Mouse (Mus musculus) forebrain, embryonic 16.5 days (tissue): ENCODE measurements around the gene Fzr1. TPM values are rescaled to one million over a fixed set of nuclear protein-coding genes. Genes with fewer than 3 reads are reported as not detected.
A peak's percentile ranks its signal among the peaks of the same experiment; 100 is the strongest.

Experiments
- ATAC-seq: fragments of 200-750 bp; cut with Nextera tagmentation; 2 replicates; pipeline ENCODE4 v1.8.0; 2017; ENCODE audit warnings: mild to moderate bottlenecking, moderate library complexity
- H3K27ac ChIP-seq: fragments of 300-500 bp; sonication (generic); 2 replicates; pipeline ENCODE4 v1.5.1; 2014; ENCODE audit warnings: low read length, control low read depth
- H3K27me3 ChIP-seq: fragments of 300-500 bp; sonication (generic); replicated peaks from 2 replicates; pipeline ENCODE4 v1.6.1; 2014; ENCODE audit warnings: low read length; ENCODE audit not compliant: control insufficient read depth, insufficient read depth
- H3K36me3 ChIP-seq: fragments of 300-500 bp; sonication (generic); 2 replicates; pipeline ENCODE4 v1.6.1; 2014; ENCODE audit not compliant: control insufficient read depth, insufficient read depth
- H3K4me1 ChIP-seq: fragments of 300-500 bp; sonication (generic); replicated peaks from 2 replicates; pipeline ENCODE4 v1.6.1; 2014; ENCODE audit warnings: low read length; ENCODE audit not compliant: control insufficient read depth, insufficient read depth
- H3K4me2 ChIP-seq: fragments of 300-500 bp; sonication (generic); 2 replicates; pipeline ENCODE4 v1.6.1; 2014; ENCODE audit warnings: mild to moderate bottlenecking, low read length, control low read depth
- H3K4me3 ChIP-seq: fragments of 300-500 bp; sonication (generic); replicated peaks from 2 replicates; pipeline ENCODE4 v1.5.1; 2014; ENCODE audit warnings: mild to moderate bottlenecking, low read length, control low read depth
- H3K9ac ChIP-seq: fragments of 300-500 bp; sonication (generic); replicated peaks from 2 replicates; pipeline ENCODE4 v1.6.1; 2014; ENCODE audit warnings: low read depth, low read length, control low read depth
- H3K9me3 ChIP-seq: fragments of 300-500 bp; sonication (generic); 2 replicates; pipeline ENCODE4 v1.6.1; 2016; ENCODE audit warnings: low read length; ENCODE audit not compliant: control insufficient read depth
- WGBS: fragments of 180-500 bp; shearing (Covaris S2); extraction: QIAGEN DNeasy Blood & Tissue Kit; methylation state at CpG from one replicate; pipeline ENCODE4 v1.1.7; 2014; 5-methylcytosine and 5-hydroxymethylcytosine counted together
- polyA plus RNA-seq: library from polyadenylated mRNA; unstranded; fragments of >200 nt; fragmentation: Nextera tagmentation; extraction: Ambion mirVana; gene quantifications from 2 replicates; pipeline ENCODE4 v1.2.1, GENCODE M21; 2015

The Fzr1 gene
- polyA plus RNA-seq, 1 experiment from 2014 or later, result 133 TPM

DNA sequence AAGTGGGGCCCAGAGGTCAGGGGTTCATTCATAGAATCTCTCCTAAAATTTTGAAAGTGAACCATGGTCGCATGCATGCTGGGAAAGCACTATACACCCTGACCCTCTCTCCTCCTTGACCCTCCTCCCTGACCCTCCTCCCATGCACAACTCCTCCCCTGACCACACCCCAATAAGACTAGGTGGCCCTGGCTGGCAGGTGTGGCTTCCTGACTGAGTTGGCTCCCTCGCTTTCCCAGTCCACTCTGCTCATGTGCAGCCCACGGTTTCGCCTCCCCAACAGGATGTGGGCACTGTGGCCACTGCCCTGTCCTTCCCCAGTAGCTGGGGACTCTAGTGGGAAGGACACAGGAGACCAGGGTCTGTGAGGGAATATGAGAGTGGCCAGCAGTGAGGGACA, 32.0 kb upstream of the Fzr1 start:
- peaks cover 7% of the 10 kb centered on the region; the same call in 1 of the 2 replicates for H3K36me3 ChIP-seq
- 67% methylated on average over 4 of the region's 4 CpGs for WGBS
- peaks cover 50% of the 10 kb centered on the region for H3K4me1 ChIP-seq

DNA sequence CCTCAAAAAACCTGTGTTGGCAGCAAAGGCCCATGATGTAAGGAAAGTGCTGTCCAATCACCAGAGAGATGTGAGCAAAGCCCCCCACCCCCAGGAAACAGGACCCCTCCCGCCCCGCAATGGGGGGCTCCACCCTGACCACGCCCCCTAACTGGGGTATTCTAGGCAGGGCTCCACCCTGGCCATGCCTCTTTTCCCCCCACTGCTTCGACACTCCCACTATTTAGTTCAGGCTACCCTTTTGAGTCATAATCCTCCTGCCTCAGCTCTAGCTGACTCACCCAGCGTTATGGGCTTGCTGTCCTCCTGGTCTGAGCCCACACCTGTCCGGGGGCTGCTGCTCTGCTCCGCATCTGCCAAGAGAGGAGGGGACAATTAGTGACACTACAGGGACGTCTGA, 31.0 kb upstream of the Fzr1 start:
- Histone ChIP-seq H3K9me3 (no peaks in the 10 kb centered on the region), H3K27ac (no peak overlapping the region), H3K4me1 (peaks cover 43% of the 10 kb centered on the region), H3K4me2 (no peak overlapping the region), H3K36me3 (peaks cover 7% of the 10 kb centered on the region; the same call in 1 of the 2 replicates), H3K9ac (no peak overlapping the region), H3K27me3 (no peaks in the 10 kb centered on the region), H3K4me3 (no peak overlapping the region)
- no peak for ATAC-seq
- 33% methylated on average over 7 of the region's 8 CpGs for WGBS

More for the DNA sequence above, 32.0 kb upstream of the Fzr1 start:
- Histone ChIP-seq H3K4me3 (no peak overlapping the region), H3K27ac (no peak overlapping the region), H3K9me3 (no peaks in the 10 kb centered on the region), H3K27me3 (no peaks in the 10 kb centered on the region), H3K9ac (no peak overlapping the region), H3K4me2 (no peak overlapping the region)
- no peak for ATAC-seq

DNA sequence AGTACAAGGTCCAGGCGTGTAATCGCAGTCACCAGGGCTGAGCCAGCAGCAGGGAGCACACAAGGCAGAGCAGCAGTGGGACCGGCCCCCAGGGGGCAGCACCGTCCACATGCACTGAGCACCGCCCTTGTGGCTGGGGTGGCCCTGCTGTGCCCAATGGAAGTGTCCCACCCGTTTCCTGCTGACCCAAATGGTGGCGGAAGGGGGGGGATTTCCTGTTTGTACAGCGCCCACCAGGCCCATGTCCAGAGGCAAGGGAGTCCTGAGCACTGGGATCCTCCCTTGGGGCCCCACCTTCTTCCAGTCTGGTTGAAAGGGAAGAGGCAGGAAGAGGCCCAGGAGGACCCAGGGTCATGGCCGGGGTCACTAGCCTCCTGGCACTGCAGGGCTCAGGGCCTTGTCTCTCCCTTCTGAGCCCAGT, 30.6 kb upstream of the Fzr1 start:
- WGBS, result 21% methylated on average over 9 of the region's 9 CpGs
- Histone ChIP-seq H3K27me3 (no peaks in the 10 kb centered on the region), H3K4me1 (peaks cover 39% of the 10 kb centered on the region), H3K36me3 (peaks cover 7% of the 10 kb centered on the region; the same call in 1 of the 2 replicates), H3K9ac (no peak overlapping the region), H3K4me3 (no peak overlapping the region), H3K9me3 (no peaks in the 10 kb centered on the region), H3K27ac (no peak overlapping the region), H3K4me2 (no peak overlapping the region)
- peak; percentile 32; the same call in 1 of the 2 replicates for ATAC-seq

DNA sequence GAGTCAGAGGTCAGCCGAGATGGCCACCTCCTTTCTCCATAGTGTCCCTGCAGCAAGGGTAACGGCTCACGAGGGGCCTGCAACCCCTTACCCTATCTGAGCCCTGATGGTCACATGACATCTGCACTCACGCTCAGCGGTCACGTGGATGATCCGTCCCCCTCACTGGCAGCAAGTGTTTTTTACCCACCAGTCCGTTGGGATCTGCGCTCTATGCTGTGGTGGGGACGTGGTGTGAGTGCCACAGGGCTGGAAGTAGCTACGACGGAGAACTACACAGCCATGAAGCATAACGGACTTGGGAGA, 30.1 kb upstream of the Fzr1 start:
- no peak overlapping the region for H3K27ac ChIP-seq
- no peak overlapping the region for H3K4me2 ChIP-seq
- H3K4me1 ChIP-seq, result peaks cover 35% of the 10 kb centered on the region
- peaks cover 7% of the 10 kb centered on the region; the same call in 1 of the 2 replicates for H3K36me3 ChIP-seq
- H3K4me3 ChIP-seq, result no peak overlapping the region
- 53% methylated on average over 13 of the region's 13 CpGs for WGBS
- no peaks in the 10 kb centered on the region for H3K9me3 ChIP-seq
- no peak overlapping the region for H3K9ac ChIP-seq
- ATAC-seq, result no peak
- no peaks in the 10 kb centered on the region for H3K27me3 ChIP-seq

DNA sequence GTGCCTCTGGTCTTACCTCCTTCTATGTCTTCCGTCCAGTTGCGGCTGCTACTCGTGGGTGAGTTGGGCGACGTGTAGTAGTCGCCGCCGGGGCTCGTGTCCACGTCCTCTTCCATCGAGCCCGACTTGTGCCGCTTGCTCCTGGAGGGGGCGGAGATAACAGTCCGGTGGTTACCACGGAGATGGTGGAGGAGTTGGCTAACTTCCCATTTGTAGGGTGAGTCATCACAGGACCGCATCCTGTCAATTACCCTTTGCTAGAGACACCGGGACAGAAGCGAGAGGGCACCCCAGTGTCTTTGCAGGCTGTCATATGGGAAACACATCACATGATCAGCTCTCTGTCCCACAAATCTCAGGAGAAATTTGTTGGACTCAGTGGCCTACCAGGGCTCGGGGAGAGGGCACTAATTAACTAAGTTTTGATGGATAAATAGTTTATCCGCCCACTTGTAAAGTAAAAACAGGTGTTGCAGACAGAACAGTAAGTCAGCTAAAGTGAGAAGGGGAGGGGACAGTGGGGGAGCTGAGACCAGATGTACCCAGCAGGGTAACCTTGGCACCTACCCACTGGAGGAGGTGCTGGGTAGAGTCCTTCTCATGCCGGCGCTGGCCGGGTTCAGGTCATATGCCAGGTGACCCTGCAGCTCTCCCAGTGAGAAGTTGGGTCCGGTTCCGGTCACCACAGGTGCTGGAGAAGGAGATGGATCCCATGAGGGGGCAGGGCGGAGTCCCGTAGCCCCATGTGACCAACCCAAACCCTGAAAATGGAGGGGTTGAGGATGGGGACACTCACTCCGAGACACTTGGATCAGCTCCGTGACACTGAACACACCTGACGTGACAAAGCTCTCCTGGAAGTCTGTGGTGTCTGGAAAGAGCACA, 29.5 kb upstream of the Fzr1 start:
- 29% methylated on average over 31 of the region's 31 CpGs for WGBS
- Histone ChIP-seq H3K27me3 (no peaks in the 10 kb centered on the region), H3K9ac (no peak overlapping the region), H3K9me3 (no peaks in the 10 kb centered on the region), H3K36me3 (peaks cover 7% of the 10 kb centered on the region; the same call in 1 of the 2 replicates), H3K27ac (no peak overlapping the region), H3K4me2 (no peak overlapping the region), H3K4me1 (peaks cover 40% of the 10 kb centered on the region), H3K4me3 (no peak overlapping the region)
- no peak for ATAC-seq

DNA sequence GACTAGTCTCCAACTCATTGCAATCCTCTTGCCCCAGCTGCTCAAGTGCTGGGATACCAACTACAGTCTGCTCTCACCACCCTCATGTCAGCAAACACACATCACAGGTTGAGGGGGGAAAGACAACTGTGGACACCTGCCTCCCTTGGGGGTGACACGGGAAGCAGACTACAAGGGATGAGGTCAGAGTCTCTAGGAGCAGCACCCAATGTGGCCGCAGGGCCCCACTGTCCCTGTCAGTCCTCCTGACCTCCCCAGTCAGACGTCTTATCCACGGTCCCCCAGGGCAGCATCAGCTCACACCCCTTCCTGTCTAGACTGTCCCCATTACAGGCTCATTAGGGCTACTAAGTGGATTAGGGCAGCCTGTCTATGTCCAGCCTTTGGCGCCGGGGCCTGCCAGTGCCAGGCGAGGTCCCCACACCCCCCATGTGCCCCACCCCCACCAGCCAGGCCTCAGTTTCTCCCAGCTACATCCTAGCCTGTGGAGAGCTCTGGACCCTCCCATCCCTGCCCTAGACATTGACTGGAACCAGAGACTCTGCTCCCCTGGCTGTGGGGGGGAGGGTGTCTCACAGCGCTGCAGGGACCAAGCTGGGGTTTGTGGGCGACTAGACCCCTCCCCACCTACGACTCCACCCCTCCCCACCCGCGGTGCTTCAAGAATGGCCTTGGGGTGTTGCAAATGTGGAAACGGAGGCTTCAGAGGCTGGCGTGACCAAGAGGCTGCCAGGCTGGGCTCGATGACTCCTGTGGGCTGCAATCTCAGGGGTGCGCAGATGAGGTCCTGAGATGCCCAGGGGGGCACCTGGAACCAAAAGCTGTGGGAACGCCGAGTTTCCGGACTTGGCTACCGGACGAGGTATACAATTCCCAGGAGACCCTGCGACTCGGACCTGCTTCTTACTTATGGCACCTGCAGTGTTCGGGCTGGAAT, 28.5 kb upstream of the Fzr1 start:
- Histone ChIP-seq H3K9ac (no peak overlapping the region), H3K27ac (no peak overlapping the region), H3K27me3 (no peaks in the 10 kb centered on the region), H3K36me3 (peaks cover 7% of the 10 kb centered on the region; the same call in 1 of the 2 replicates), H3K4me1 (peaks cover 41% of the 10 kb centered on the region), H3K4me3 (no peak overlapping the region), H3K9me3 (no peaks in the 10 kb centered on the region), H3K4me2 (peak overlapping the region; percentile 7; the same call in 1 of the 2 replicates)
- WGBS, result 36% methylated on average over 24 of the region's 24 CpGs
- no peak for ATAC-seq

DNA sequence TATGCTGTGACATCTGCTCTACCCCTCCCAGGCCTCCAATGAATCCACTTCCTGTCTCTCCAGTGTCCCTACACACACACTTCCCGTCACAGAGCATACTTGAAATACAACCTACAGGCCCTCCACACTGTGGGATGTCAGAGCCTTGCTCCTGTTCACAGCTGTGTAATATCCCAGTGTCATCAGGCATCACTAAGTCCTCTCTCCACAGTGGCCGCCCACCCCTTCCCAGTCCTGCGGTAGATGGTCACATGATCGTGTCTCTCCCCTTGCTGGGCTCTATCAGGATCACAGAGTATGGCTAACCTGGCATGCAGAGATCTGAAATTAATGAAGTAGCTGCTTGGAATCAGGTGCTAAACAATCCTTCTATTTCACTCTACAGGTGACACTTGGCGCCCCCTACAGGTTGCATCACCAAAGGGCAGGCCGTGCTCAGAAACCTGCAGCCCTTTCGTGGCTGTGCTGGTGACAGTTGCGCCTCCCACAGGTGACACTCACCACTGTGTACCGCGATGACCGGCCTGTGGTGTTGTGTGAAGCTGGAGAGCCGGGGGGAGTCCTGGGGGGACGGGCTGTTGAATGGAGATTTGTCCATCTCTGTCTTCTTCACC, 27.4 kb upstream of the Fzr1 start:
- WGBS, result 43% methylated on average over 13 of the region's 13 CpGs
- H3K4me1 ChIP-seq, result peaks cover 44% of the 10 kb centered on the region
- no peak for ATAC-seq
- no peak overlapping the region for H3K9ac ChIP-seq
- peaks cover 7% of the 10 kb centered on the region; the same call in 1 of the 2 replicates for H3K36me3 ChIP-seq
- H3K27ac ChIP-seq, result no peak overlapping the region
- no peaks in the 10 kb centered on the region for H3K9me3 ChIP-seq
- H3K27me3 ChIP-seq, result no peaks in the 10 kb centered on the region
- no peak overlapping the region for H3K4me3 ChIP-seq
- H3K4me2 ChIP-seq, result no peak overlapping the region

DNA sequence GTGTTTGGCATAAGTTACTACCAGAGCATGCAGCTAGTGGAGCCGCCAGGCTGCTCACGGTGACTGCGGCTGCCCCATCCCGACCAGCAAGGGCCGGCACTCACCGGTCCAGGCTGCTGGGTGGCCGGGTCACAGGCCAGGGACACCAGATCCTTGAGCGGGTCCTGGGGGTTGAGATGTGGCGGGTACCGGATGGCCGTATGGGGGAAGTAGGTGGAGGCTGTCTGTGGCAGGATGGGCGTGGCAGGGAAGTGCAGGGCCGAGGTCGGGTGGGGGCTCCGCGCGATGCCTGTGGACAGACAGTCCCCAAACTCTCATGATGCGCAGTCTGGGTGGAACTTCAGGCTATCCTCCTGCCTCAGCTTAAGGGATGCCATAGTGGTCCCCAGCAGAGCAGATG, 26.4 kb upstream of the Fzr1 start:
- Histone ChIP-seq H3K9ac (no peak overlapping the region), H3K4me1 (peaks cover 54% of the 10 kb centered on the region), H3K27ac (no peak overlapping the region), H3K4me3 (no peak overlapping the region), H3K9me3 (no peaks in the 10 kb centered on the region), H3K27me3 (no peaks in the 10 kb centered on the region), H3K36me3 (peaks cover 7% of the 10 kb centered on the region; the same call in 1 of the 2 replicates), H3K4me2 (no peak overlapping the region)
- ATAC-seq, result no peak
- WGBS, result 69% methylated on average over 18 of the region's 18 CpGs

DNA sequence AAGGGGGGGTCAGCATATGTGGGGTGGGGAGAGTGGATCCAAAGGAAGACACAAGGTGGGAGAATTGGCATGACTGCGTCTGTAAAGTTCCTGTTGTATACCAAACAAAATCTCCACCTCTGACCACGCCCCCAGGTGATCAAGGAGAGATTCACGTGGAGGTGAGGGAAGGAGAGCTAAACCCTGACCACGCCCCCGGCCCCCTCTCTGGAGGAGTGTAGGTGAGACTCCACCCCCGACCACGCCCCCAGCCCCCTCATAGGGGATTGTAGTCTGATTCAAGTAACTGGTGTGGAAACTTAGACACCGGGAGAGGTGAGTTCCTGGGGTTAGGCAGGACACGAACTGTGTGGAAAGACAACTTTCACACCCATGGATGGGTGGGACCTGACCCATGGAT, 25.8 kb upstream of the Fzr1 start:
- Histone ChIP-seq H3K27me3 (no peaks in the 10 kb centered on the region), H3K36me3 (peaks cover 7% of the 10 kb centered on the region; the same call in 1 of the 2 replicates), H3K4me3 (no peak overlapping the region), H3K9me3 (no peaks in the 10 kb centered on the region), H3K9ac (no peak overlapping the region), H3K4me1 (peaks cover 58% of the 10 kb centered on the region), H3K27ac (no peak overlapping the region), H3K4me2 (no peak overlapping the region)
- no peak for ATAC-seq
- 15% methylated on average over 9 of the region's 9 CpGs for WGBS
